27 mouse cellular contexts compared by ENCODE assay signal in the genomic region with DNA sequence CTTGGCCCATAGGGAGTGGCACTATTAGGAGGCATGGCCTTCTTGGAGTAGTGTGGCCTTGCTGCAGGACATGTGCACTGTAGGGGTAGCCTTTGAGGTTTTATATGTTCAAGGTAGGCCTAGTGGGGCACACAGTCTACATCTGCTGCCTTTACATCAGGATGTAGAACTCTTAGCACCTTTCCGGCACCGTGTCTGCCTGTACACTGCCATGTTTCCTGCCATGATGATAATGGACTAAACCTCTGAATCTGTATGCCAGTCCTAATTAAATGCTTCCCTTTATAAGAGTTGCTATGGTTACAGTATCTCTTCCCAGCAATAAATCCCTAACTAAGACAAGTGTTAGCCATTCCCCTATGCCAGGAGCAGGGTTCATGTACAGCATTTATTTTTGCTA.
DNase-seq lines count a peak whose midpoint lies in the region; ATAC-seq and TF ChIP-seq lines count a peak whose summit lies in the region.
"Had no signal": no experiment of that assay in that cellular context is flagged by ENCODE, and none has a peak within 500 bp of the region (broad histone marks: within the 10 kb centered on the region; RNA-seq: fewer than 3 reads in every experiment).

No protein-coding gene starts in this region.

- 72% methylated on average over 2 of the region's 2 CpGs for WGBS in forebrain, embryonic 13.5 days
- WGBS in forebrain, embryonic 14.5 days: 81% methylated on average over 2 of the region's 2 CpGs
- WGBS in kidney, embryonic 14.5 days: 94% methylated on average over 2 of the region's 2 CpGs
- 72% methylated on average over 2 of the region's 2 CpGs for WGBS in hindbrain, postnatal 0 days
- WGBS in neural tube, embryonic 13.5 days: 56% methylated on average over 2 of the region's 2 CpGs

- no peak overlapping the region for H3K27ac ChIP-seq in forebrain, embryonic 13.5 days
- no peak overlapping the region for H3K27ac ChIP-seq in forebrain, embryonic 14.5 days (ENCODE audit: low read depth, low read length)
- no peak overlapping the region for H3K27ac ChIP-seq in kidney, embryonic 14.5 days (ENCODE audit: low read depth, low read length)
- H3K27ac ChIP-seq in hindbrain, postnatal 0 days: no peak overlapping the region
- peak overlapping the region; percentile 46; the same call in 1 of the 2 replicates for H3K27ac ChIP-seq in neural tube, embryonic 13.5 days (replicated peaks)
- H3K27ac ChIP-seq: heart, adult 2 months; heart, embryonic 13.5 days; kidney, postnatal 0 days; left cerebral cortex, adult 2 months; limb, embryonic 15.5 days; liver, embryonic 14.5 days; stomach, embryonic 15.5 days had no signal

- no peak overlapping the region for H3K9ac ChIP-seq in forebrain, embryonic 13.5 days
- H3K9ac ChIP-seq in forebrain, embryonic 14.5 days (ENCODE audit: low read length): no peak overlapping the region
- no peak overlapping the region for H3K9ac ChIP-seq in kidney, embryonic 14.5 days (ENCODE audit: low read depth, low read length)
- no peak overlapping the region for H3K9ac ChIP-seq in hindbrain, postnatal 0 days (replicated peaks; ENCODE audit: low read length)
- H3K9ac ChIP-seq in neural tube, embryonic 13.5 days: no peak overlapping the region
- H3K9ac ChIP-seq: heart, embryonic 13.5 days; limb, embryonic 15.5 days; liver, embryonic 14.5 days; stomach, embryonic 15.5 days had no signal

- H3K27me3 ChIP-seq in forebrain, embryonic 13.5 days: no peaks in the 10 kb centered on the region
- no peaks in the 10 kb centered on the region for H3K27me3 ChIP-seq in forebrain, embryonic 14.5 days (replicated peaks; ENCODE audit: control insufficient read depth, insufficient read depth, low read length)
- H3K27me3 ChIP-seq in kidney, embryonic 14.5 days (ENCODE audit: control insufficient read depth, insufficient read depth, low read length): no peaks in the 10 kb centered on the region
- H3K27me3 ChIP-seq in hindbrain, postnatal 0 days (ENCODE audit: insufficient read depth, low read length): no peaks in the 10 kb centered on the region
- no peaks in the 10 kb centered on the region for H3K27me3 ChIP-seq in neural tube, embryonic 13.5 days
- H3K27me3 ChIP-seq: heart, embryonic 13.5 days; limb, embryonic 15.5 days; stomach, embryonic 15.5 days had no signal

- ATAC-seq in forebrain, embryonic 13.5 days: 0 out of 2 replicates have a peak, but pooled peaks have one; percentile 21
- no peak for ATAC-seq in forebrain, embryonic 14.5 days
- 0 out of 2 replicates have a peak, but pooled peaks have one; percentile 32 for ATAC-seq in kidney, embryonic 14.5 days (ENCODE audit: low FRiP score, low TSS enrichment)
- 0 out of 2 replicates have a peak, but pooled peaks have one; percentile 43 for ATAC-seq in hindbrain, postnatal 0 days
- ATAC-seq in neural tube, embryonic 13.5 days (ENCODE audit: low read depth): peak; percentile 77
- ATAC-seq: activated CD4-positive, CD25-positive, alpha-beta regulatory T cell, adult 4 months had no signal

- no peak for DNase-seq in forebrain, embryonic 14.5 days (ENCODE audit: low spot score)
- no peak for DNase-seq in kidney, adult 9 months
- DNase-seq in hindbrain, postnatal 0 days (ENCODE audit: low spot score): no peak
- no peak for DNase-seq in layer of hippocampus, adult 9-11 months
- no peak for DNase-seq in embryo, embryonic 9.5 days (ENCODE audit: extremely low spot score)
- DNase-seq: adrenal gland, postnatal 14 days; cerebellum, adult 8-10 months; cerebellum, postnatal 36 days; embryo, embryonic 11 days; gastrocnemius, postnatal 36 days; heart, adult 2 months; heart, postnatal 14 days; kidney, adult 11 months; left cerebral cortex, postnatal 4 days; right cerebral cortex, adult 18-20 months; thymus, postnatal 36 days had no signal

- H3K4me3 ChIP-seq in forebrain, embryonic 13.5 days: no peak overlapping the region
- H3K4me3 ChIP-seq in forebrain, embryonic 14.5 days (ENCODE audit: low read depth, low read length): no peak overlapping the region
- no peak overlapping the region for H3K4me3 ChIP-seq in kidney, embryonic 14.5 days (ENCODE audit: low read length)
- H3K4me3 ChIP-seq in hindbrain, postnatal 0 days (ENCODE audit: low read length): no peak overlapping the region
- H3K4me3 ChIP-seq in neural tube, embryonic 13.5 days: no peak overlapping the region
- H3K4me3 ChIP-seq: heart, adult 2 months; heart, embryonic 13.5 days; left cerebral cortex, adult 2 months; limb, embryonic 15.5 days; myocyte; stomach, embryonic 15.5 days had no signal

- H3K9me3 ChIP-seq in forebrain, embryonic 13.5 days (replicated peaks): no peaks in the 10 kb centered on the region
- no peaks in the 10 kb centered on the region for H3K9me3 ChIP-seq in forebrain, embryonic 14.5 days (replicated peaks; ENCODE audit: control insufficient read depth, low read length)
- no peaks in the 10 kb centered on the region for H3K9me3 ChIP-seq in kidney, embryonic 14.5 days (ENCODE audit: control insufficient read depth, low read length)
- H3K9me3 ChIP-seq in hindbrain, postnatal 0 days (ENCODE audit: low read length): no peaks in the 10 kb centered on the region
- H3K9me3 ChIP-seq in neural tube, embryonic 13.5 days: no peaks in the 10 kb centered on the region
- H3K9me3 ChIP-seq: heart, embryonic 13.5 days; limb, embryonic 15.5 days; stomach, embryonic 15.5 days had no signal

- no peaks in the 10 kb centered on the region for H3K36me3 ChIP-seq in forebrain, embryonic 13.5 days (ENCODE audit: poor library complexity, severe bottlenecking)
- no peaks in the 10 kb centered on the region for H3K36me3 ChIP-seq in forebrain, embryonic 14.5 days (ENCODE audit: control insufficient read depth, insufficient read depth, low read length)
- H3K36me3 ChIP-seq in kidney, embryonic 14.5 days (ENCODE audit: control insufficient read depth, insufficient read depth, low read length): no peaks in the 10 kb centered on the region
- H3K36me3 ChIP-seq in hindbrain, postnatal 0 days (ENCODE audit: insufficient read depth, low read length): no peaks in the 10 kb centered on the region
- H3K36me3 ChIP-seq in neural tube, embryonic 13.5 days: no peaks in the 10 kb centered on the region
- H3K36me3 ChIP-seq: stomach, embryonic 15.5 days had no signal

- H3K4me1 ChIP-seq in forebrain, embryonic 13.5 days: no peaks in the 10 kb centered on the region
- no peaks in the 10 kb centered on the region for H3K4me1 ChIP-seq in forebrain, embryonic 14.5 days (ENCODE audit: control insufficient read depth, insufficient read depth, low read length)
- H3K4me1 ChIP-seq in kidney, embryonic 14.5 days (ENCODE audit: control insufficient read depth, insufficient read depth, low read length): 0 out of 2 replicates have a peak, but pooled peaks cover 3% of the 10 kb centered on the region
- no peaks in the 10 kb centered on the region for H3K4me1 ChIP-seq in hindbrain, postnatal 0 days (ENCODE audit: insufficient read depth, low read length)
- peaks cover 22% of the 10 kb centered on the region for H3K4me1 ChIP-seq in neural tube, embryonic 13.5 days (replicated peaks)

- no peak overlapping the region for H3K4me2 ChIP-seq in forebrain, embryonic 13.5 days
- H3K4me2 ChIP-seq in forebrain, embryonic 14.5 days (ENCODE audit: low read length): no peak overlapping the region
- H3K4me2 ChIP-seq in kidney, embryonic 14.5 days (replicated peaks; ENCODE audit: low read depth, low read length): no peak overlapping the region
- H3K4me2 ChIP-seq in hindbrain, postnatal 0 days (ENCODE audit: low read depth, low read length): no peak overlapping the region
- no peak overlapping the region for H3K4me2 ChIP-seq in neural tube, embryonic 13.5 days
- H3K4me2 ChIP-seq: heart, embryonic 13.5 days; limb, embryonic 15.5 days; stomach, embryonic 15.5 days had no signal

- TF ChIP-seq CTCF in hindbrain, postnatal 0 days (IDR thresholded peaks at IDR 0.05; ENCODE audit: low read depth): no peak
